Mouse (Mus musculus): ENCODE results near the gene Fahd1. TPM values are rescaled to one million over a fixed set of nuclear protein-coding genes. Genes with fewer than 3 reads are reported as not detected.

The Fahd1 gene
- total RNA-seq, 2 experiments from 2014 or later, result 17.4 to 20.4 TPM

- Histone ChIP-seq H3K27ac (no peak overlapping the region), H3K4me3 (no peak overlapping the region)
- intact Hi-C loops (cut with DNase I), result no loop called here
- TF ChIP-seq CTCF (IDR thresholded peaks at IDR 0.05), result no peak
- no peak for DNase-seq (ENCODE audit: extremely low spot score in 1 of 2, low spot score in 2 of 2)
Observed at GRCm38 (mm10) chr17:24857831-24858470, 7.8 kb upstream of the Fahd1 start.

GRCm38 (mm10) chr17:24856589-24856988 lies 6.4 kb upstream of the Fahd1 start:
- intact Hi-C loops (cut with DNase I), result no loop called here
- Histone ChIP-seq H3K27ac (no peak overlapping the region), H3K4me3 (no peak overlapping the region)
- no peak for DNase-seq (ENCODE audit: extremely low spot score in 1 of 2, low spot score in 2 of 2)
- no peak for TF ChIP-seq CTCF (IDR thresholded peaks at IDR 0.05)

- DNase-seq (ENCODE audit: extremely low spot score in 1 of 2, low spot score in 2 of 2), result no peak
- no peak overlapping the region for H3K27ac ChIP-seq
- H3K4me3 ChIP-seq, result no peak overlapping the region
- intact Hi-C loops (cut with DNase I), result no loop called here
- no peak for TF ChIP-seq CTCF (IDR thresholded peaks at IDR 0.05)
Observed at GRCm38 (mm10) chr17:24855838-24856464, 5.8 kb upstream of the Fahd1 start.

GRCm38 (mm10) chr17:24851381-24852125 lies 1.4 kb upstream of the Fahd1 start:
- TF ChIP-seq CTCF (IDR thresholded peaks at IDR 0.05), result no peak
- Histone ChIP-seq H3K27ac (no peak overlapping the region), H3K4me3 (peak overlapping the region; percentile 76)
- intact Hi-C loops (cut with DNase I), result no loop called here
- DNase-seq (ENCODE audit: extremely low spot score in 1 of 2, low spot score in 2 of 2), result no peak

- Histone ChIP-seq H3K27ac (peak overlapping the region; percentile 98), H3K4me3 (peak overlapping the region; percentile 76)
- no peak for DNase-seq (ENCODE audit: extremely low spot score in 1 of 2, low spot score in 2 of 2)
- intact Hi-C loops (cut with DNase I), result no loop called here
- no peak for TF ChIP-seq CTCF (IDR thresholded peaks at IDR 0.05)
Observed at GRCm38 (mm10) chr17:24850773-24851127, 586 bp upstream of the Fahd1 start.

- intact Hi-C loops (cut with DNase I), result no loop called here
- DNase-seq (ENCODE audit: extremely low spot score in 1 of 2, low spot score in 2 of 2), result no peak
- peak overlapping the region; percentile 98 for H3K27ac ChIP-seq
- peak overlapping the region; percentile 76 for H3K4me3 ChIP-seq
- TF ChIP-seq CTCF (IDR thresholded peaks at IDR 0.05), result peak; percentile 34
Observed at GRCm38 (mm10) chr17:24849733-24850064, 465 bp downstream of the Fahd1 start.

GRCm38 (mm10) chr17:24848600-24849031 lies 1.5 kb downstream of the Fahd1 start:
- Histone ChIP-seq H3K4me3 (peak overlapping the region; percentile 76), H3K27ac (no peak overlapping the region)
- TF ChIP-seq CTCF (IDR thresholded peaks at IDR 0.05), result no peak
- intact Hi-C loops (cut with DNase I), result no loop called here
- no peak for DNase-seq (ENCODE audit: extremely low spot score in 1 of 2, low spot score in 2 of 2)

- H3K27ac ChIP-seq, result no peak overlapping the region
- intact Hi-C loops (cut with DNase I), result no loop called here
- no peak for TF ChIP-seq CTCF (IDR thresholded peaks at IDR 0.05)
- no peak overlapping the region for H3K4me3 ChIP-seq
- DNase-seq (ENCODE audit: extremely low spot score in 1 of 2, low spot score in 2 of 2), result no peak
Observed at GRCm38 (mm10) chr17:24847386-24847785, 2.8 kb downstream of the Fahd1 start.

GRCm38 (mm10) chr17:24844525-24844924 lies 5.6 kb downstream of the Fahd1 start:
- no peak for TF ChIP-seq CTCF (IDR thresholded peaks at IDR 0.05)
- intact Hi-C loops (cut with DNase I), result no loop called here
- H3K4me3 ChIP-seq, result no peak overlapping the region
- H3K27ac ChIP-seq, result no peak overlapping the region
- no peak for DNase-seq (ENCODE audit: extremely low spot score in 1 of 2, low spot score in 2 of 2)

GRCm38 (mm10) chr17:24842631-24843030 lies 7.5 kb downstream of the Fahd1 start:
- no peak overlapping the region for H3K4me3 ChIP-seq
- no peak for DNase-seq (ENCODE audit: extremely low spot score in 1 of 2, low spot score in 2 of 2)
- H3K27ac ChIP-seq, result no peak overlapping the region
- intact Hi-C loops (cut with DNase I), result no loop called here
- peak; percentile 15 for TF ChIP-seq CTCF (IDR thresholded peaks at IDR 0.05)

GRCm38 (mm10) chr17:24841133-24841532 lies 9.0 kb downstream of the Fahd1 start:
- peak; percentile 36 for TF ChIP-seq CTCF (IDR thresholded peaks at IDR 0.05)
- intact Hi-C loops (cut with DNase I), result no loop called here

GRCm38 (mm10) chr17:24840341-24840740 lies 9.8 kb downstream of the Fahd1 start:
- no peak for TF ChIP-seq CTCF (IDR thresholded peaks at IDR 0.05)

More at GRCm38 (mm10) chr17:24841133-24841532, 9.0 kb downstream of the Fahd1 start:
- no peak overlapping the region for H3K4me3 ChIP-seq
- no peak overlapping the region for H3K27ac ChIP-seq
- DNase-seq (ENCODE audit: extremely low spot score in 1 of 2, low spot score in 2 of 2), result no peak

More at GRCm38 (mm10) chr17:24840341-24840740, 9.8 kb downstream of the Fahd1 start:
- no peak overlapping the region for H3K4me3 ChIP-seq
- no peak for DNase-seq (ENCODE audit: extremely low spot score in 1 of 2, low spot score in 2 of 2)
- no peak overlapping the region for H3K27ac ChIP-seq
- intact Hi-C loops (cut with DNase I), result no loop called here

Measured in left cerebral cortex, adult 2 months (tissue).